Mouse (Mus musculus): ENCODE data around the gene Prss37. TPM values are rescaled to one million over a fixed set of nuclear protein-coding genes. Genes with fewer than 3 reads are reported as not detected.
A peak's percentile ranks its signal among the peaks of the same experiment; 100 is the strongest.

Prss37 gene
- polyA plus RNA-seq, 1 experiment from 2014 or later: not detected

- Histone ChIP-seq H3K4me2 (ENCODE audit: low read length) (peak within 1 kb of the TSS; percentile 92), H3K27ac (ENCODE audit: low read depth, low read length) (peak within 1 kb of the TSS; percentile 95), H3K4me3 (ENCODE audit: low read length) (peak within 1 kb of the TSS; percentile 87), H3K36me3 (ENCODE audit: control insufficient read depth, insufficient read depth, low read length) (peaks cover 24% of the 10 kb centered on the region), H3K27me3 (replicated peaks; ENCODE audit: control insufficient read depth, insufficient read depth, low read length) (no peaks in the 10 kb centered on the region), H3K4me1 (ENCODE audit: control insufficient read depth, insufficient read depth, low read depth, low read length) (peaks cover 7% of the 10 kb centered on the region), H3K9me3 (ENCODE audit: control insufficient read depth, low read length) (no peaks in the 10 kb centered on the region), H3K9ac (ENCODE audit: low read depth, low read length) (peak within 1 kb of the TSS; percentile 87)
- peak; percentile 98 for ATAC-seq
- under 1% methylated on average over 54 of the region's 54 CpGs for WGBS
Observed at GRCm38 (mm10) chr6:40470916-40471719, 48.2 kb downstream of the Prss37 start, which contains the start of gene Ssbp1. TSS of gene Ssbp1 (plus strand) at chr6:40471352.

- no peak for ATAC-seq
- H3K9me3 ChIP-seq (ENCODE audit: control insufficient read depth, low read length): no peaks in the 10 kb centered on the region
- no peak overlapping the region for H3K27ac ChIP-seq (ENCODE audit: low read depth, low read length)
- H3K4me1 ChIP-seq (ENCODE audit: control insufficient read depth, insufficient read depth, low read depth, low read length): no peaks in the 10 kb centered on the region
- no peak overlapping the region for H3K4me2 ChIP-seq (ENCODE audit: low read length)
- H3K36me3 ChIP-seq (ENCODE audit: control insufficient read depth, insufficient read depth, low read length): no peaks in the 10 kb centered on the region
- no peak overlapping the region for H3K4me3 ChIP-seq (ENCODE audit: low read length)
- WGBS: 47% methylated on average over 6 of the region's 6 CpGs
- peaks cover 3% of the 10 kb centered on the region; the same call in 1 of the 2 replicates for H3K27me3 ChIP-seq (replicated peaks; ENCODE audit: control insufficient read depth, insufficient read depth, low read length)
- H3K9ac ChIP-seq (ENCODE audit: low read depth, low read length): no peak overlapping the region
Observed at GRCm38 (mm10) chr6:40465710-40466109, 53.6 kb downstream of the Prss37 start.

Other genes with a start within 250 kb of the Prss37 start
- gene Agk, start 194.3 kb downstream of the Prss37 start, polyA plus RNA-seq (2015; fragmentation: Nextera tagmentation; extraction: Ambion mirVana): 67.9 and 68.2 TPM in 2 replicates
- gene E330009J07Rik, start 83.4 kb downstream of the Prss37 start, polyA plus RNA-seq (2015; fragmentation: Nextera tagmentation; extraction: Ambion mirVana): 12.8 and 16.7 TPM in 2 replicates
- gene Wee2, start 80.4 kb downstream of the Prss37 start, polyA plus RNA-seq (2015; fragmentation: Nextera tagmentation; extraction: Ambion mirVana): 0.31 and 0.37 TPM in 2 replicates
- 90.2 and 90.6 TPM in 2 replicates for gene Ssbp1, start 48.2 kb downstream of the Prss37 start, polyA plus RNA-seq (2015; fragmentation: Nextera tagmentation; extraction: Ambion mirVana)
- not detected in 2 replicates for gene Tas2r137, start 28.3 kb downstream of the Prss37 start, polyA plus RNA-seq (2015; fragmentation: Nextera tagmentation; extraction: Ambion mirVana)
- not detected in 2 replicates for gene Tas2r108, start 26.0 kb downstream of the Prss37 start, polyA plus RNA-seq (2015; fragmentation: Nextera tagmentation; extraction: Ambion mirVana)
- gene Olfr461, start 35.5 kb upstream of the Prss37 start, polyA plus RNA-seq (2015; fragmentation: Nextera tagmentation; extraction: Ambion mirVana): 0.21 TPM in 1 of 2 replicates, not detected in the other
- not detected in 2 replicates for gene Olfr460, start 50.0 kb upstream of the Prss37 start, polyA plus RNA-seq (2015; fragmentation: Nextera tagmentation; extraction: Ambion mirVana)
- gene Clec5a, start 66.3 kb upstream of the Prss37 start, polyA plus RNA-seq (2015; fragmentation: Nextera tagmentation; extraction: Ambion mirVana): 0.64 and 1.2 TPM in 2 replicates
- not detected in 2 replicates for gene Tas2r138, start 93.8 kb upstream of the Prss37 start, polyA plus RNA-seq (2015; fragmentation: Nextera tagmentation; extraction: Ambion mirVana)
- 0.11 and 0.25 TPM in 2 replicates for gene Mgam, start 109.3 kb upstream of the Prss37 start, polyA plus RNA-seq (2015; fragmentation: Nextera tagmentation; extraction: Ambion mirVana)